Mouse (Mus musculus) cortical plate, adult 2 months (tissue): ENCODE measurements around the gene Trak1.

Experiments
- CTCF ChIP-seq: fragments of 200-500 bp; IDR thresholded peaks from 2 replicates; pipeline ENCODE4 v1.5.1; 2011; ENCODE audit warnings: mild to moderate bottlenecking, control low read depth, low read length; ENCODE audit not compliant: insufficient read depth; ENCODE audit errors: extremely low read depth
- POLR2A ChIP-seq: fragments of 200-500 bp; IDR thresholded peaks from 2 replicates; pipeline ENCODE4 v1.6.1; 2011; ENCODE audit warnings: mild to moderate bottlenecking, low read length, control low read depth; ENCODE audit not compliant: insufficient read depth; ENCODE audit errors: extremely low read depth

DNA sequence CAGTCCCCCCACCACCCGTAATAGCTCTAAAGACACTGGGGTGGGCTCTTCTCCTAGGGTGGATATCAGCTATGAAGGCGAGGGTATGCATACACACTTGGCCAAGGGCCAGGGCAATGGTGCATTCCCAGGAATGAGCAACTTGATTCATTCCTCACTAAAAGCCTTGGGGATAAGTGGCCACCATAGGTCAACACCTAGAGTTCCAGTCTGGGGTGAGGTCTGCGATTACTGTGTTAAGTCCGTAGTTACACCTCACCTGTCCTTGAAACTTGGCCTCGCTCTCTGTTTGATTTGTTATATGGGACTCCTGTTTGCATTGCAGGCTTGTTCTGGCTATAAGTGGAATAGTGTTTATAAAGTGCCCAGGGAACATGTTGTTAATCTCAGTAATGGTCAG, 125.1 kb downstream of the Trak1 start:
- TF ChIP-seq CTCF (no peak), POLR2A (no peak)
